Mouse (Mus musculus): Measurements from ENCODE around the gene Ttll12. TPM values are rescaled to one million over a fixed set of nuclear protein-coding genes. Genes with fewer than 3 reads are reported as not detected.

The Ttll12 gene
- polyA plus RNA-seq, 1 experiment from 2014 or later, result 51.8 TPM

DNA sequence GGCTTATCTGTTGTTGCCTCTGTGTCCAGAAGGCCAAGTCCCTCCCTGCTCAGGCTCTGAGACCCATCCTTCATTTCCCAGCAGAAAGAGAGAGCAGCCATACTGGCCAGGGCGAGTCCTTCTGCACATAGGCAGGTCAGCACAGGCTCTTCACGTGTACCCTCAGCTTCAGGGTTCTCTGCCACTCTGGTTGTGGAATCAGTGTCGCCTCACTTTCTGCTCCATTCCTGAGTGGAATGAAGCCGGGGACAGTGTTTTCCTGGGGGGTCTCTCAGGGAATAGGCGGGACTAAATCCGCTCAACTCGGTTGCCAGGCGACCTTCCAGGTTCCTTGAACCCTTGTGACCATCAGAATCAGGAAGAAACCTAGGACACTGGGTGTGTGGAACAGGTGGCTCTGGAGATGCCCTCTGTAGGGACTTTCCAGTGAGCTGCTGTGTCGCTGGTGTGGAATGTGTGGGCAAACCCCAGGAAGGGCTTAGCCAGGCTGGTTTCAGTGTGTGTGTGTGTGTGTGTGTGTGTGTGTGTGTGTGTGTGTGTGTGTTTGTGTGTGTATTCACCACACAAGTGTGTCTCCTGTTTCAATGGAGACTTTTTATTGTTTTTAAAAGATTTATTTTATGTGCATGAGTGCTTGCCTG is 53.2 kb downstream of the Ttll12 start:
- Histone ChIP-seq H3K4me1 (replicated peaks; ENCODE audit: control insufficient read depth, insufficient read depth, low read length) (no peaks in the 10 kb centered on the region), H3K36me3 (ENCODE audit: control insufficient read depth, insufficient read depth, low read length) (peaks cover 6% of the 10 kb centered on the region; the same call in 1 of the 2 replicates), H3K9ac (ENCODE audit: low read length) (no peak overlapping the region), H3K9me3 (ENCODE audit: control insufficient read depth, low read length) (no peaks in the 10 kb centered on the region), H3K4me2 (ENCODE audit: low read depth, low read length, severe bottlenecking) (no peak overlapping the region), H3K27ac (ENCODE audit: low read depth, low read length) (no peak overlapping the region), H3K4me3 (ENCODE audit: low read depth, low read length) (no peak overlapping the region), H3K27me3 (ENCODE audit: control insufficient read depth, insufficient read depth, low read length) (no peaks in the 10 kb centered on the region)
- no peak for DNase-seq (ENCODE audit: low spot score)
- ATAC-seq (replicated peaks; ENCODE audit: low FRiP score), result no peak
- 85% methylated on average over 9 of the region's 9 CpGs for WGBS

DNA sequence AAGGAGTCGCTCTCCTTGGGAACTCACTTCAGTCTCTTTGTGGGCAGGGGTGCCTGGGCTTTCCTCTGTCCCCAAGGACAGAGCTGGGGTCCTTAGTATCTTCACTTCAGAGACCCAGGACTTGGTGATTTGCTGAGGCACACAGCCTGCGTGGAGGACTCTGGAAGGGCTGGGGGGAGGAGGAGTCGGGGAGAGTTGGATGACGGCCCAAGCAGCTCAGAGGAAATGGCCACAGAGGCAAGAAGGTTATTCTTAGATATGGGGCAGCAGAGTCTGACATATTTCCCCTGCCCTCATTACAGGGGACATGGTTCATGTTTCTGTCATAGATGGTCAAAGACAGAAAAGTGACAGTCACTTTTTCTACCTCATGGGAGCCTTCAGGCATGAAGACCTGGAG is 55.1 kb downstream of the Ttll12 start:
- WGBS, result 77% methylated on average over 4 of the region's 4 CpGs
- Histone ChIP-seq H3K27ac (ENCODE audit: low read depth, low read length) (no peak overlapping the region), H3K27me3 (ENCODE audit: control insufficient read depth, insufficient read depth, low read length) (no peaks in the 10 kb centered on the region), H3K4me3 (ENCODE audit: low read depth, low read length) (no peak overlapping the region), H3K4me1 (replicated peaks; ENCODE audit: control insufficient read depth, insufficient read depth, low read length) (no peaks in the 10 kb centered on the region), H3K36me3 (ENCODE audit: control insufficient read depth, insufficient read depth, low read length) (no peaks in the 10 kb centered on the region), H3K9ac (ENCODE audit: low read length) (no peak overlapping the region), H3K4me2 (ENCODE audit: low read depth, low read length, severe bottlenecking) (no peak overlapping the region), H3K9me3 (ENCODE audit: control insufficient read depth, low read length) (no peaks in the 10 kb centered on the region)
- DNase-seq (ENCODE audit: low spot score) (no peak), ATAC-seq (replicated peaks; ENCODE audit: low FRiP score) (no peak)

DNA sequence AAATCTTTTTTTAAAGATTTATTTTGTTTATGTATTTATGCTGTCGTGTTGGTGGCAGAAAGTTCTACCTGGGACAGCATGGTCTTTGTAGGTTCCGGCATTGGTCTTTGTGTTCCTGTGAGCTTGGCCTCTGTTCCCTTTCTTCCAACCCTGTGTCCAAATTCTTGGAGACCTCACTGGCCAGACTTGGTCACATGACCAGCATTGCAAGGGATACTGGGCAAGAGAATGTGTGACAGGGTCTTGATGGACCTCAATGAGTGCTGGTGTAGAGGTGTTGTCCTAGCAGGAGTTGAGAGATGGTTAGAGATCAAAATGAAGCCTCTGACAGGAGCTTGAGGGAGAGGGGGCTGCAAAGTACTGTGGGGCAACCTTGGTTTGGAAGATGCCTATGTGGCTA is 56.1 kb downstream of the Ttll12 start:
- no peak for ATAC-seq (replicated peaks; ENCODE audit: low FRiP score)
- Histone ChIP-seq H3K4me1 (replicated peaks; ENCODE audit: control insufficient read depth, insufficient read depth, low read length) (no peaks in the 10 kb centered on the region), H3K36me3 (ENCODE audit: control insufficient read depth, insufficient read depth, low read length) (no peaks in the 10 kb centered on the region), H3K27me3 (ENCODE audit: control insufficient read depth, insufficient read depth, low read length) (no peaks in the 10 kb centered on the region), H3K9ac (ENCODE audit: low read length) (no peak overlapping the region), H3K4me2 (ENCODE audit: low read depth, low read length, severe bottlenecking) (no peak overlapping the region), H3K9me3 (ENCODE audit: control insufficient read depth, low read length) (no peaks in the 10 kb centered on the region), H3K27ac (ENCODE audit: low read depth, low read length) (no peak overlapping the region), H3K4me3 (ENCODE audit: low read depth, low read length) (no peak overlapping the region)
- no peak for DNase-seq (ENCODE audit: low spot score)
- WGBS, result 92% methylated on average over 2 of the region's 2 CpGs

DNA sequence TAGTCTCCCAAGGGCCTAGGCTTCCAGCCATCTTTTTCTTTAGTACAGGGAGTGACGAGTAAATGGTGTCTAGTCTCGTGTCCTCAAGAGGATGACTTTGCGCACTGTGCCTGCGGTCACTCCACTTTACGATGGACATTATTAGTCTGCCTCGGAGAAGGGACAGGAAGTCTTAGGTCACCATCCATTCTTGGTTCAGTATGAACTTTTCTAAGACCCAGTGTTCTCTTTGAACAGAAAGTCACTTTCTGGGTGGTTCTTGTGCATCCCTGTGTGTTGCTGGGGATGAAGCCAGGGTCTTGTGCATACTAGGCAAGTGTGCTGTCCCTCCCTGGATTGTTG is 59.1 kb downstream of the Ttll12 start:
- Histone ChIP-seq H3K27ac (ENCODE audit: low read depth, low read length) (no peak overlapping the region), H3K27me3 (ENCODE audit: control insufficient read depth, insufficient read depth, low read length) (no peaks in the 10 kb centered on the region), H3K4me2 (ENCODE audit: low read depth, low read length, severe bottlenecking) (no peak overlapping the region), H3K36me3 (ENCODE audit: control insufficient read depth, insufficient read depth, low read length) (no peaks in the 10 kb centered on the region), H3K9me3 (ENCODE audit: control insufficient read depth, low read length) (no peaks in the 10 kb centered on the region), H3K4me1 (replicated peaks; ENCODE audit: control insufficient read depth, insufficient read depth, low read length) (no peaks in the 10 kb centered on the region), H3K4me3 (ENCODE audit: low read depth, low read length) (no peak overlapping the region), H3K9ac (ENCODE audit: low read length) (no peak overlapping the region)
- WGBS, result 95% methylated on average over 6 of the region's 6 CpGs
- no peak for ATAC-seq (replicated peaks; ENCODE audit: low FRiP score)
- DNase-seq (ENCODE audit: low spot score), result no peak

DNA sequence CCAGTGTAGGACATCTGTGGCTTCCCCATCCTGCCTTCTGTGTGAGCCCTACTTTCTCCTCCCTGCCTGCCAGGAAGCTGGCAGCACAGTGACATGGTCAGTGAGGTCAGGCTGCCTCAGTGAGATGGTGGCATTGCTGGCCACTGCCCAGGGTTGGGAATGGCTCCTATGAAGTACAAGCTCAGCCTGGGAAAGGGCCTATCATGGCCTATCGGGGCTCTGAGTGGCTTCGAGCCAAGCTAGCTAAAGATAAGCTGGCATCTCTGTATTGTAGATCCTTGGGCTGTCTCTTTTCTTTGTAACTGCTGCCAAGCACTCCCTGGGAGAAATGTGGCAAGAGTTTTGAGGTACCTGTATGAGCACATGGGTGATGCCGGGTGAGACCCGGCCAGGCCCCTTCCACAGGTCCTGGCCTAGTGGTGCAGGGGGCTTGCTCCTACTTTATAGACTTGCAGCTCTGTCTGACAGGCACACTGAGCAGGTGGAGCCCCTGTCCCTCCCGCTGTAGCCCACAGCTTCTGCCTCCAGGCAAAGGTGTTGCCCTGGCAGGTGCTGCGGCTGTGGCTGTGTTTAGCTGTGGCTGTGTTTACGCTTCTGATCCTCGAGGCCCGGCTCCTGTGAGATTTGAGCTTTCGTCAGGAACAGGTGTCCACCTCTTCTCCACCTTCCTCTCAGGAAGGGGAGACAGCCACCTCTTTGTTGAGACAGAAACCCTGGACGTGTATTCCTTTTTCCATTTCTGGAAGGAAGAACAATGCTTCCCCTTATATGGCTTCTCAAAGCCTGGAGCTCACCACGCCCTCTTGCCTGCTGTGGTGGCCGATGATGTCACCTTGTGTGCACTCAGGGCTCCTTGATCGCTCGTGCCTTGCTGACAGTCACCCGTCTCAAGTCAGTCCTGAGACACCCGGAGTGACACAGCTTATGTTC is 59.7 kb downstream of the Ttll12 start:
- Histone ChIP-seq H3K9me3 (ENCODE audit: control insufficient read depth, low read length) (no peaks in the 10 kb centered on the region), H3K4me2 (ENCODE audit: low read depth, low read length, severe bottlenecking) (no peak overlapping the region), H3K4me1 (replicated peaks; ENCODE audit: control insufficient read depth, insufficient read depth, low read length) (no peaks in the 10 kb centered on the region), H3K36me3 (ENCODE audit: control insufficient read depth, insufficient read depth, low read length) (no peaks in the 10 kb centered on the region), H3K27me3 (ENCODE audit: control insufficient read depth, insufficient read depth, low read length) (no peaks in the 10 kb centered on the region), H3K4me3 (ENCODE audit: low read depth, low read length) (no peak overlapping the region), H3K27ac (ENCODE audit: low read depth, low read length) (no peak overlapping the region), H3K9ac (ENCODE audit: low read length) (no peak overlapping the region)
- ATAC-seq (replicated peaks; ENCODE audit: low FRiP score), result no peak
- DNase-seq (ENCODE audit: low spot score), result no peak
- 85% methylated on average over 17 of the region's 17 CpGs for WGBS

DNA sequence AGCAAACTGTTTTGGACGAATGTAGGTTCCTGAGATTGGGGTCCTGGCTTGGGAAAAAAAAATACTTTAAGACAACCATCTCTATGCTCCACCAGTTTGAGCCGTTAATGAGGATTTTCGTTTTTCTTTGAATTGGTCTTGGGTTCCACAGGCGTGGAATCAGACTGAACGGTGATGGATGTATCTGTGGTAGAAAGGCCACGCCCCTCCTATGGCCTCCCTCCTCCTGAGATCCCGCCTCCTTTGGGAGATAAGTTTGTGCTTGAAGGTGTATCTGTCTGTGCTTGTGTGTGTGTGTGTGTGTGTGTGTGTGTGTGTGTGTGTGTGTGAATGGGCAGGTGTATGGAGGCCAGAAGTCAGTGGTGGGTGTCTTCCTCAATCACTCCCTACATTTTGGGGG is 62.4 kb downstream of the Ttll12 start:
- H3K27me3 ChIP-seq (ENCODE audit: control insufficient read depth, insufficient read depth, low read length), result peaks cover 9% of the 10 kb centered on the region
- H3K27ac ChIP-seq (ENCODE audit: low read depth, low read length), result no peak overlapping the region
- DNase-seq (ENCODE audit: low spot score) (no peak), ATAC-seq (replicated peaks; ENCODE audit: low FRiP score) (no peak)
- no peaks in the 10 kb centered on the region for H3K9me3 ChIP-seq (ENCODE audit: control insufficient read depth, low read length)
- no peak overlapping the region for H3K4me3 ChIP-seq (ENCODE audit: low read depth, low read length)
- no peak overlapping the region for H3K9ac ChIP-seq (ENCODE audit: low read length)
- H3K4me1 ChIP-seq (replicated peaks; ENCODE audit: control insufficient read depth, insufficient read depth, low read length), result no peaks in the 10 kb centered on the region
- no peak overlapping the region for H3K4me2 ChIP-seq (ENCODE audit: low read depth, low read length, severe bottlenecking)
- no peaks in the 10 kb centered on the region for H3K36me3 ChIP-seq (ENCODE audit: control insufficient read depth, insufficient read depth, low read length)
- WGBS, result 84% methylated on average over 7 of the region's 7 CpGs

DNA sequence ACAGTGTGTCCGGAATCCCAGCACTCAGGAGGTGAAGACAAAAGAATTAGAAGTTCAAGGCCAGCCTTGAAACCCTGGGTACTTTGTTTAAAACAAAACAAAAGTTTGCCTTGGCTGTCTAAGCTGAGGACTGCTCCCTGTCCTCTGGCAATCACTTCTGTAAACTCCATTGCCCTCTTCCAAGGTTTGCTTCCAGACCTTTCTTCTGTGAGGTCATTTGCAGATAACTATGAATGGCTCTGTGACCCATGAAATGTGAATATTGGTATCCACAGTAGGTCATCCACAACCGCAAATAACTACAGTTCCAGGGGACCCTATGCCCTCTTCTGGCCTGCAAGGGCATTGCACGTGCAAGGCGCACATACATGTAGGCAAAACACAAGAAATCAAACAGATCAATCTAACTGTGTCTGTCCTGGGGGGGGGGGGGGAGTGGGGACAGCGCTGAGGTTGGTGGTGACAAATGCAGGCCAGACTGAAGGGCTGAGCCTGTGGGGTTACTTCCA is 62.9 kb downstream of the Ttll12 start:
- ATAC-seq (replicated peaks; ENCODE audit: low FRiP score) (no peak), DNase-seq (ENCODE audit: low spot score) (no peak)
- no peak overlapping the region for H3K4me2 ChIP-seq (ENCODE audit: low read depth, low read length, severe bottlenecking)
- H3K9me3 ChIP-seq (ENCODE audit: control insufficient read depth, low read length), result no peaks in the 10 kb centered on the region
- H3K4me3 ChIP-seq (ENCODE audit: low read depth, low read length), result no peak overlapping the region
- H3K4me1 ChIP-seq (replicated peaks; ENCODE audit: control insufficient read depth, insufficient read depth, low read length), result peaks cover 5% of the 10 kb centered on the region; the same call in 1 of the 2 replicates
- H3K27me3 ChIP-seq (ENCODE audit: control insufficient read depth, insufficient read depth, low read length), result peaks cover 15% of the 10 kb centered on the region
- WGBS, result 78% methylated on average over 5 of the region's 5 CpGs
- no peaks in the 10 kb centered on the region for H3K36me3 ChIP-seq (ENCODE audit: control insufficient read depth, insufficient read depth, low read length)
- H3K27ac ChIP-seq (ENCODE audit: low read depth, low read length), result no peak overlapping the region
- no peak overlapping the region for H3K9ac ChIP-seq (ENCODE audit: low read length)

DNA sequence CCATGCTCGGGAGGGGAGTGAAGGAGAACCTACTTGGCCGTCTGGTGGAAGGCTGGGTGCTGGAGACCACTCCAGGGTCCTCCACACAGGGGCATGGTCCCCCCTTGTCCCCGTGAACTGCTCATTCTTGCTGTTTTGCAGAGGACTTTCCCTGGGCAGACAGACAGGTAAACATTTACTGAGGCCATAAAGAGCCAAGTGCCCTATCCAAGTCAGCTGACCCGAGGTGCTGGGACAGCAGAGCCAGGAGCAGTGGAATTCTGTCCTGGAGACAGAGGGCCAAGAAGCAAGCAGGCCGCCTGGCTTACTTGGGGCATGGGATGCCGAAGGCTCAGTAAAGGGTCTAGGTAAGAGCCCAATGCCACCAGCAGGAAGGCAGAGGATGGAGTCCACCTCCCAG is 64.3 kb downstream of the Ttll12 start:
- no peak overlapping the region for H3K9ac ChIP-seq (ENCODE audit: low read length)
- H3K4me2 ChIP-seq (ENCODE audit: low read depth, low read length, severe bottlenecking), result no peak overlapping the region
- H3K4me1 ChIP-seq (replicated peaks; ENCODE audit: control insufficient read depth, insufficient read depth, low read length), result peaks cover 11% of the 10 kb centered on the region; the same call in 1 of the 2 replicates
- peaks cover 24% of the 10 kb centered on the region for H3K27me3 ChIP-seq (ENCODE audit: control insufficient read depth, insufficient read depth, low read length)
- H3K36me3 ChIP-seq (ENCODE audit: control insufficient read depth, insufficient read depth, low read length), result no peaks in the 10 kb centered on the region
- H3K27ac ChIP-seq (ENCODE audit: low read depth, low read length), result no peak overlapping the region
- no peak for ATAC-seq (replicated peaks; ENCODE audit: low FRiP score)
- H3K9me3 ChIP-seq (ENCODE audit: control insufficient read depth, low read length), result no peaks in the 10 kb centered on the region
- no peak for DNase-seq (ENCODE audit: low spot score)
- 81% methylated on average over 6 of the region's 6 CpGs for WGBS
- no peak overlapping the region for H3K4me3 ChIP-seq (ENCODE audit: low read depth, low read length)
